Mouse (Mus musculus) forebrain, embryonic 11.5 days (tissue): ENCODE measurements around the gene Arpc1a. TPM values are rescaled to one million over a fixed set of nuclear protein-coding genes. Genes with fewer than 3 reads are reported as not detected.

Experiments
- ATAC-seq: fragments of 200-750 bp; cut with Nextera tagmentation; replicated peaks from 2 replicates; pipeline ENCODE4 v1.8.0; 2017; ENCODE audit warnings: moderate TSS enrichment; ENCODE audit not compliant: low FRiP score
- DNase-seq: peaks from one replicate; pipeline ENCODE4 v3.0.0-alpha.2; 2017; ENCODE audit warnings: low spot score
- H3K27ac ChIP-seq: fragments of 300-500 bp; sonication (generic); 2 replicates; pipeline ENCODE4 v1.5.1; 2014; ENCODE audit warnings: low read depth, low read length
- H3K27me3 ChIP-seq: fragments of 300-500 bp; sonication (generic); 2 replicates; pipeline ENCODE4 v1.6.1; 2014; ENCODE audit warnings: mild to moderate bottlenecking, low read length, mixed read lengths; ENCODE audit not compliant: control insufficient read depth, insufficient read depth
- H3K36me3 ChIP-seq: fragments of 300-500 bp; sonication (generic); 2 replicates; pipeline ENCODE4 v1.6.1; 2014; ENCODE audit warnings: mild to moderate bottlenecking, low read length, moderate library complexity, mixed read lengths; ENCODE audit not compliant: control insufficient read depth, insufficient read depth
- H3K4me1 ChIP-seq: fragments of 300-500 bp; sonication (generic); replicated peaks from 2 replicates; pipeline ENCODE4 v1.6.1; 2014; ENCODE audit warnings: low read length, mixed read lengths; ENCODE audit not compliant: control insufficient read depth, insufficient read depth
- H3K4me2 ChIP-seq: fragments of 300-500 bp; sonication (generic); 2 replicates; pipeline ENCODE4 v1.6.1; 2014; ENCODE audit warnings: low read depth, mild to moderate bottlenecking, low read length, moderate library complexity, mixed read lengths; ENCODE audit not compliant: severe bottlenecking
- H3K4me3 ChIP-seq: fragments of 300-500 bp; sonication (generic); 2 replicates; pipeline ENCODE4 v1.5.1; 2014; ENCODE audit warnings: low read depth, low read length
- H3K9ac ChIP-seq: fragments of 300-500 bp; sonication (generic); 2 replicates; pipeline ENCODE4 v1.6.1; 2014; ENCODE audit warnings: low read length
- H3K9me3 ChIP-seq: fragments of 300-500 bp; sonication (generic); 2 replicates; pipeline ENCODE4 v1.6.1; 2016; ENCODE audit warnings: low read length, mixed read lengths; ENCODE audit not compliant: control insufficient read depth
- WGBS: fragments of 180-500 bp; shearing (Covaris S2); extraction: QIAGEN DNeasy Blood & Tissue Kit; methylation state at CpG from one replicate; pipeline ENCODE4 v1.1.7; 2014; 5-methylcytosine and 5-hydroxymethylcytosine counted together
- polyA plus RNA-seq: library from polyadenylated mRNA; unstranded; fragments of >200 nt; fragmentation: Nextera tagmentation; extraction: Ambion mirVana; gene quantifications from 2 replicates; pipeline ENCODE4 v1.2.1, GENCODE M21; 2014

The Arpc1a gene
- polyA plus RNA-seq, 1 experiment from 2014 or later = 150 TPM

DNA sequence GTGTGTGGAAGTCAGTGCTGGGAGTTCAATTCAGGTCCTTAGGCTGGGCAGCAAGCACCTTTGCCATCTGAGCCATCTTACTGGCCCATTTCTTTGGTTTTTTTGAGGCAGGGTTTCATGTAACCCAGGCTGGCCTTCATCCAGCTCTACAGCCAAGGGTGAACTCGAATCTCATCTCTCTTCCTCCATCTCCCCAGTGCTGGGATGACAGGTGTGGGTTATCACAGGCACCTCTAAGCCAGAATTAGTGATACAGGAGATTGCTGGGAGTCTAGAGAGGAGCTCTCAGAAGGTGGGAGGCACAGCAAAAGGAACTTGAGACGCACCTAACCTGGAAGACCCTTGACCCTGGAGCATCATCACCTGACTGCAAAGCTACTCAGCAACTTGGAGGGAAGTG lies 29.8 kb downstream of the Arpc1a start:
- no peak for ATAC-seq
- H3K36me3 ChIP-seq = peaks cover 5% of the 10 kb centered on the region; the same call in 1 of the 2 replicates
- no peak overlapping the region for H3K9ac ChIP-seq
- H3K4me1 ChIP-seq = 0 out of 2 replicates have a peak, but pooled peaks cover 4% of the 10 kb centered on the region
- 45% methylated on average over 2 of the region's 2 CpGs for WGBS
- H3K4me2 ChIP-seq = peak overlapping the region; percentile 68; the same call in 1 of the 2 replicates
- H3K27ac ChIP-seq = no peak overlapping the region
- peaks cover 9% of the 10 kb centered on the region; the same call in 1 of the 2 replicates for H3K27me3 ChIP-seq
- DNase-seq = no peak
- no peaks in the 10 kb centered on the region for H3K9me3 ChIP-seq
- 0 out of 2 replicates have a peak overlapping the region, but pooled peaks have one; percentile 47 for H3K4me3 ChIP-seq

DNA sequence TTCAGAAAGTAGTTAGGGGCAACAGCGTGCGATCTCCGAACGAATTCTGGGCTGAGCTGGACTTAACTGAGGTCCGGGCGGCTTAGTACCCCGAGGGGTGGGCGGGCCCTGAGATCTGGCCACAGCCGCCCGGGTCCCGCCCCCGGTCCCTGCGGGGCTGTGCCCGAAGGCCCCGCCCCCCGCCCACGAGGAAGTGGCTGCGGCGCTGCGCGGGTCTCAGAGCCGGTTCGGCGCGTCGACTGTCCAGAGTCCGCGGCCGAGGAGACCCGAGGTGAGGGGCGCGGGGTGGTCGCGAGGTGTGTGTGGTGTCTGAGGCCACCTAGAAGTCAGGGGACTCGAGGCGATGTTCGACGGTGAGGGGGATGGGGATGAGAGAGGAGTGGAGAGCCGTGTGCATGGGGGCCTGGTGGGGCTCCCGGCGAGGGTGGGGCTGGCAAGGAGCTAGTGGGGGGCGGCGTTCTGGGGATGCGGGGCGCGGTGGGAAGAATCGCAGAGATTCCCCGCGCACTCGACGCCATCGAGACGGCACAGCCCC lies 30.5 kb downstream of the Arpc1a start, which contains the start of gene Arpc1b:
Gene Arpc1b (plus strand): TSS at position 145 of the 535 bp plus-strand sequence.
- DNase-seq (peak; percentile 82), ATAC-seq (peak; percentile 77)
- Histone ChIP-seq H3K27ac (no peak within 1 kb of the TSS; the same call in 1 of the 2 replicates), H3K4me3 (peak within 1 kb of the TSS; percentile 47), H3K36me3 (peaks cover 3% of the 10 kb centered on the region; the same call in 1 of the 2 replicates), H3K4me2 (peak within 1 kb of the TSS; percentile 68), H3K4me1 (0 out of 2 replicates have a peak, but pooled peaks cover 4% of the 10 kb centered on the region), H3K9me3 (no peaks in the 10 kb centered on the region), H3K9ac (peak within 1 kb of the TSS; percentile 53; the same call in 1 of the 2 replicates), H3K27me3 (peaks cover 9% of the 10 kb centered on the region; the same call in 1 of the 2 replicates)
- under 1% methylated on average over 50 of the region's 53 CpGs for WGBS

DNA sequence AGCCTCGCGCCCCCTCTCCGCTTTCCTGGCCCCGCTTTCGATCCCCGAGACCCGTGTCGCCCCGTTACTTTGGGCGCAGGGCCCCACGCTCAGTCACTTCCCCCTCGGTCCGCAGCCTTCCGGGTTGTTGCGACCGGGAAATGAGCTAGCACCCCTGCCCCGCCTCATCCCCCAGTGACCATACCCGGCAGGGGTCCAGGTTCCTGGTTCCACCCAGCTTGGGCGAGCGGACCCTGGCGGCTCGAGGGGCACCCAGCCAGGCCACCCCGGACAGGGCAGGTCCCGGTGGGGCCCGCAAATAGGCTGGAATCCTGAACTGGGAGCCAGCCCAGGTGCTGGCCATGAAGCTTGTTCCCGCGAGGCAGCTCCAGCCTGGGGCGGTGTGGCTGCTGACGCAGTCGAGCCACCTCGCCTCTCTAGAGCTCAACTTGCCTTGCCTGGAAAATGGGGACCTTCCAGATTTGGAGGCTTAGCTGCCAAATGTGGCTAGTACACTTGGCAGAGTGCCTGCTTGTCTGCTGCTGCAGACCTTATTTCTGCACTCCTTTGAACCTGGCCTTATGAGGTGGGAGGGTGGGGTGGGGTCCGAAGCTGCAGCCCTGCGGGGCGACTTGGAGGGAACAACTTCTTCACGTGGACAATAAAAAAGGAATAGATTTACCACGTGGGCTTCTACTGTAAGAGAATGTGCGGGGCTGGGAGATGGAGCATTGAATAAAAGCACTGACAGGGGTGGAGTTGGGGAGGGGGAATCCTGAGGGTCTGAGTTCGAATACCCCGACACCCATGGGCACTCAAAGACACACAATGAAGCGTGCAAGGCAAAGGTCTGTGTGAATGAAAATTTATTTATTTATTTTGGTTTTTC lies 31.2 kb downstream of the Arpc1a start:
- H3K4me1 ChIP-seq = 0 out of 2 replicates have a peak, but pooled peaks cover 4% of the 10 kb centered on the region
- H3K9me3 ChIP-seq = no peaks in the 10 kb centered on the region
- peak overlapping the region; percentile 47 for H3K4me3 ChIP-seq
- no peak overlapping the region for H3K27ac ChIP-seq
- DNase-seq = peak; percentile 63
- ATAC-seq = no peak
- WGBS = 20% methylated on average over 38 of the region's 40 CpGs
- H3K4me2 ChIP-seq = peak overlapping the region; percentile 68
- H3K9ac ChIP-seq = peak overlapping the region; percentile 53; the same call in 1 of the 2 replicates
- no peaks in the 10 kb centered on the region for H3K36me3 ChIP-seq
- H3K27me3 ChIP-seq = peaks cover 9% of the 10 kb centered on the region; the same call in 1 of the 2 replicates

DNA sequence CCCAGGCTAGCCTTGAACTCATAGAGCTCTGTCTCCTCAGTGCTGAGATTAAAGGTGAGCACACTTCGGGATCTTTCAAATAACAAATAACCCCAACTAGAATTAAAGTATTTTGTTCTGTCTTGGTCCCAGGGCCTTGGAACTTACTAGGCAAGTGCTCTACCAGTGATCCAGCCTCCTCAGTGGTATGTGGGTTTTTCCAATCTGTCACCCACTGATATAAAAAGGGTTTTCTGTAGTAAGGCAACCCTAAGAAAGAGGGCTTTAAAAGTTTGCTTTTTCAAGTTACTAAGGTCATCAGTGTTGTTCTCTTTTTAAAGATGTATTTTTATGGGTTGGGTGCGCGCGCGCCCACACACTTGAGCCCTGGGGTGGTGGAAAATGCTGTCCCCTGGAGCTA lies 32.1 kb downstream of the Arpc1a start:
- peaks cover 9% of the 10 kb centered on the region; the same call in 1 of the 2 replicates for H3K27me3 ChIP-seq
- no peaks in the 10 kb centered on the region for H3K9me3 ChIP-seq
- H3K9ac ChIP-seq = no peak overlapping the region
- 93% methylated on average over 5 of the region's 5 CpGs for WGBS
- H3K27ac ChIP-seq = no peak overlapping the region
- DNase-seq (no peak), ATAC-seq (no peak)
- H3K36me3 ChIP-seq = no peaks in the 10 kb centered on the region
- H3K4me3 ChIP-seq = no peak overlapping the region
- no peak overlapping the region for H3K4me2 ChIP-seq
- H3K4me1 ChIP-seq = 0 out of 2 replicates have a peak, but pooled peaks cover 4% of the 10 kb centered on the region

DNA sequence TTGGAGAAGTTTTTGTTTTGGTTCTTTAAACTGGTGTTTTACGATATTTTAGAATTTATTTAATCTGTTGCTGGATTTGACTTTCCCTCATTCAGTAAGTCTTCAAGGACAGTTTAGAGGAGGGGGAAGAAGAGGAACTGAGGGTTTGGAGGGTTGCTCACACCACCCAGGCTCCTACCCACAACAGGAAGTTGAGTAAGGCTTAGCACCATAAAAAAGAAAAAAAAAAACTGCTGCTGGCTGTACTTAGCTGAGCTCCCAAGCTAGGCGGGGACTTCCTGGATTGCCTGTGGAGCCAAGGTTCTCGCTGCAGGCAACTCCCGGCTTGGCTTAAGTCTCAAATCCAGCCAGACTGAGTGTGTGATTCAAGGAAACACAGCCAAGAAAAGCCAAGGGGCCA lies 32.7 kb downstream of the Arpc1a start:
- ATAC-seq (no peak), DNase-seq (no peak)
- Histone ChIP-seq H3K36me3 (no peaks in the 10 kb centered on the region), H3K4me1 (0 out of 2 replicates have a peak, but pooled peaks cover 4% of the 10 kb centered on the region), H3K9me3 (no peaks in the 10 kb centered on the region), H3K4me3 (no peak overlapping the region), H3K9ac (no peak overlapping the region), H3K27ac (no peak overlapping the region), H3K27me3 (peaks cover 9% of the 10 kb centered on the region; the same call in 1 of the 2 replicates), H3K4me2 (no peak overlapping the region)
- WGBS = 65% methylated on average over 4 of the region's 4 CpGs

DNA sequence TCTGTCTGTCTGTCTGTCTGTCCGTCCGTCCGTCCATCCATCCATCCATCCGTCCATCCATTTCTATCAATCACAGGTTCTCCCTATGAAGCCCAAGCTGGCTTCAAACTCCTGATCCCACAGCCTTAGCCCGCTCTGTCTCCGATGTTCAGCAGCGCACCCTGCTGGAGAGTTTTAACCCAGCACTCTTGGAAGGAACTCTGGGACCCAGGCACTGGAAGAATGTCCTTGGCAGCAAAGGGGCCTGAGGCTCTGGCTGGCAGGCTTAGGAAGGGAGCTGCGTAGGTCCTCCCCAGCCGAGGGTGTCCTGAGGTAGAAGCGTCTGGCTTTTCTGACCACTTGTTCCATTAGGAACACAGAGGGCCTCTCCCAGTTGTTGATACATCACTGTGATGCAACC lies 33.3 kb downstream of the Arpc1a start:
- no peak overlapping the region for H3K27ac ChIP-seq
- 0 out of 2 replicates have a peak, but pooled peaks cover 4% of the 10 kb centered on the region for H3K4me1 ChIP-seq
- no peaks in the 10 kb centered on the region for H3K9me3 ChIP-seq
- no peaks in the 10 kb centered on the region for H3K36me3 ChIP-seq
- 40% methylated on average over 10 of the region's 10 CpGs for WGBS
- peaks cover 9% of the 10 kb centered on the region; the same call in 1 of the 2 replicates for H3K27me3 ChIP-seq
- DNase-seq = peak; percentile 75
- ATAC-seq = no peak
- H3K4me3 ChIP-seq = no peak overlapping the region
- H3K9ac ChIP-seq = no peak overlapping the region
- H3K4me2 ChIP-seq = no peak overlapping the region

DNA sequence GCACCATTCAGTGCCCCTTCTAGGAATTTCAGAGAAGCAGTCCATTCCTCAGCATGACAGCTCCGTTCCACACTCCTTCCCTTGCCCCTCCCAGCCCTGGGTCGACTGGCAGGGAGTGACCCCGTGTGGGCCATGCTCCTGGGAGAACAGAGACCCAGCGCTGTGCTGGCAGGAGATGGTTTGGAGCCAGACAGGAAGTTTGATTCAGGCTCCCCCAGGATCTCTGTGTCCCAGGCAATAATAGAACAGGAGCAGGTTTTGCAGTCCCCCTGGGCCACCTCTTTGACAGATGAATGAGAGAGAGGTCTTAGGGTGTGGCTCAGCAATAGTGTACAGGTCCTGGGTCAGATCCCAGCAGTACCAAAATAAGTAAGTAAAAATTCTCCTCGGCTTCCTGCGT lies 34.4 kb downstream of the Arpc1a start:
- 0 out of 2 replicates have a peak, but pooled peaks cover 4% of the 10 kb centered on the region for H3K4me1 ChIP-seq
- no peak for DNase-seq
- ATAC-seq = no peak
- H3K4me3 ChIP-seq = no peak overlapping the region
- H3K4me2 ChIP-seq = no peak overlapping the region
- H3K9ac ChIP-seq = no peak overlapping the region
- H3K27ac ChIP-seq = no peak overlapping the region
- WGBS = 72% methylated on average over 6 of the region's 6 CpGs
- peaks cover 9% of the 10 kb centered on the region; the same call in 1 of the 2 replicates for H3K27me3 ChIP-seq
- H3K9me3 ChIP-seq = no peaks in the 10 kb centered on the region
- no peaks in the 10 kb centered on the region for H3K36me3 ChIP-seq

DNA sequence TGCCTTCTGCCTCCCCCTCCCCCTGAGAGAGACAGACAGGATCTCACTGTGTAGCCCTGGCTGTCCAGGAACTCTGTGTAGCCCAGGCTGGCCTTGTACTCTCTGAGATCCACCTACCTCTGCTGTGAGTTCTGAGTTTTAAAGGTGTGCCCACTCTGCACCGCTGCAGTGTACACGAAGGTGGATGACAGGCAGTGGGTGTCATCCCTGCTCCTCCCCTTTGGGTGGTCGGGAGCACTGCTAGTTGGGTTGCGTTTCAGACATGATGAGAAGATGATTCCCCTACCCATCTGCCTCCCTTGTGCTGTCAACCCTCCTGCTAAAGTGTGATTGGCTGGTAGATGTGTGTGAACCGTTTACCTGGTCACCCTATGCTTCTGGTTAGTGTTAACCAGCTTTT lies 34.8 kb downstream of the Arpc1a start:
- ATAC-seq (no peak), DNase-seq (no peak)
- no peak overlapping the region for H3K4me3 ChIP-seq
- H3K4me1 ChIP-seq = 0 out of 2 replicates have a peak, but pooled peaks cover 4% of the 10 kb centered on the region
- H3K4me2 ChIP-seq = no peak overlapping the region
- no peak overlapping the region for H3K27ac ChIP-seq
- H3K27me3 ChIP-seq = peaks cover 9% of the 10 kb centered on the region; the same call in 1 of the 2 replicates
- no peaks in the 10 kb centered on the region for H3K36me3 ChIP-seq
- H3K9me3 ChIP-seq = no peaks in the 10 kb centered on the region
- no peak overlapping the region for H3K9ac ChIP-seq
- 88% methylated on average over 5 of the region's 5 CpGs for WGBS
